Mouse (Mus musculus) hindbrain, embryonic 16.5 days (tissue): ENCODE measurements around the gene Coro1c. TPM values are rescaled to one million over a fixed set of nuclear protein-coding genes. Genes with fewer than 3 reads are reported as not detected.
A peak's percentile ranks its signal among the peaks of the same experiment; 100 is the strongest.

Source experiments
- ATAC-seq: fragments of 200-750 bp; cut with Nextera tagmentation; 2 replicates; pipeline ENCODE4 v1.8.0; 2017; ENCODE audit warnings: moderate TSS enrichment, moderate library complexity
- H3K27ac ChIP-seq: fragments of 300-500 bp; sonication (generic); 2 replicates; pipeline ENCODE4 v1.5.1; 2014; ENCODE audit warnings: low read depth, mild to moderate bottlenecking, control low read depth, low read length, moderate library complexity
- H3K27me3 ChIP-seq: fragments of 300-500 bp; sonication (generic); replicated peaks from 2 replicates; pipeline ENCODE4 v1.6.1; 2014; ENCODE audit warnings: low read length; ENCODE audit not compliant: control insufficient read depth, insufficient read depth
- H3K36me3 ChIP-seq: fragments of 300-500 bp; sonication (generic); 2 replicates; pipeline ENCODE4 v1.6.1; 2014; ENCODE audit warnings: mild to moderate bottlenecking, low read length, moderate library complexity, mixed read lengths; ENCODE audit not compliant: control insufficient read depth, insufficient read depth
- H3K4me1 ChIP-seq: fragments of 300-500 bp; sonication (generic); 2 replicates; pipeline ENCODE4 v1.6.1; 2014; ENCODE audit warnings: low read depth, low read length; ENCODE audit not compliant: control insufficient read depth, insufficient read depth
- H3K4me2 ChIP-seq: fragments of 300-500 bp; sonication (generic); 2 replicates; pipeline ENCODE4 v1.6.1; 2014; ENCODE audit warnings: mild to moderate bottlenecking, low read length, control low read depth, moderate library complexity
- H3K4me3 ChIP-seq: fragments of 300-500 bp; sonication (generic); 2 replicates; pipeline ENCODE4 v1.5.1; 2014; ENCODE audit warnings: mild to moderate bottlenecking, low read length, control low read depth, moderate library complexity
- H3K9ac ChIP-seq: fragments of 300-500 bp; sonication (generic); 2 replicates; pipeline ENCODE4 v1.6.1; 2014; ENCODE audit warnings: low read depth, mild to moderate bottlenecking, control low read depth, low read length, moderate library complexity
- H3K9me3 ChIP-seq: fragments of 300-500 bp; sonication (generic); 2 replicates; pipeline ENCODE4 v1.6.1; 2014; ENCODE audit warnings: mild to moderate bottlenecking, low read length, moderate library complexity; ENCODE audit not compliant: control insufficient read depth
- WGBS: fragments of 180-500 bp; shearing (Covaris S2); extraction: QIAGEN DNeasy Blood & Tissue Kit; methylation state at CpG from one replicate; pipeline ENCODE4 v1.1.7; 2014; 5-methylcytosine and 5-hydroxymethylcytosine counted together
- polyA plus RNA-seq: library from polyadenylated mRNA; unstranded; fragments of >200 nt; fragmentation: Nextera tagmentation; extraction: Ambion mirVana; gene quantifications from 2 replicates; pipeline ENCODE4 v1.2.1, GENCODE M21; 2015

Gene Coro1c
- polyA plus RNA-seq, 1 experiment from 2014 or later: 176 TPM

GRCm38 (mm10) chr5:113857631-113858030 lies 50.9 kb downstream of the Coro1c start:
- Histone ChIP-seq H3K36me3 (peaks cover 4% of the 10 kb centered on the region; the same call in 1 of the 2 replicates), H3K9ac (no peak overlapping the region; the same call in 1 of the 2 replicates), H3K4me2 (no peak overlapping the region), H3K27ac (no peak overlapping the region), H3K4me3 (no peak overlapping the region), H3K27me3 (no peaks in the 10 kb centered on the region), H3K4me1 (peaks cover 21% of the 10 kb centered on the region), H3K9me3 (no peaks in the 10 kb centered on the region)
- 58% methylated on average over 8 of the region's 8 CpGs for WGBS
- no peak for ATAC-seq

- ATAC-seq: no peak
- Histone ChIP-seq H3K9ac (no peak overlapping the region), H3K27ac (no peak overlapping the region), H3K4me3 (no peak overlapping the region), H3K4me2 (no peak overlapping the region), H3K9me3 (no peaks in the 10 kb centered on the region), H3K4me1 (peaks cover 21% of the 10 kb centered on the region), H3K27me3 (no peaks in the 10 kb centered on the region), H3K36me3 (peaks cover 6% of the 10 kb centered on the region)
- WGBS: 65% methylated on average over 7 of the region's 7 CpGs
Observed at GRCm38 (mm10) chr5:113856631-113857030, 51.9 kb downstream of the Coro1c start.

- peaks cover 9% of the 10 kb centered on the region for H3K36me3 ChIP-seq
- 19% methylated on average over 3 of the region's 3 CpGs for WGBS
- 0 out of 2 replicates have a peak overlapping the region, but pooled peaks have one; percentile 13 for H3K9ac ChIP-seq
- no peak overlapping the region for H3K4me3 ChIP-seq
- H3K4me2 ChIP-seq: no peak overlapping the region
- ATAC-seq: peak; percentile 52; the same call in 1 of the 2 replicates
- H3K9me3 ChIP-seq: no peaks in the 10 kb centered on the region
- peak overlapping the region; percentile 16; the same call in 1 of the 2 replicates for H3K27ac ChIP-seq
- no peaks in the 10 kb centered on the region for H3K27me3 ChIP-seq
- H3K4me1 ChIP-seq: peaks cover 21% of the 10 kb centered on the region
Observed at GRCm38 (mm10) chr5:113855696-113856095, 52.9 kb downstream of the Coro1c start.

GRCm38 (mm10) chr5:113855117-113855516 lies 53.4 kb downstream of the Coro1c start:
- Histone ChIP-seq H3K4me1 (peaks cover 21% of the 10 kb centered on the region), H3K27ac (0 out of 2 replicates have a peak overlapping the region, but pooled peaks have one; percentile 16), H3K9me3 (no peaks in the 10 kb centered on the region), H3K36me3 (peaks cover 13% of the 10 kb centered on the region), H3K4me3 (no peak overlapping the region), H3K4me2 (no peak overlapping the region), H3K27me3 (no peaks in the 10 kb centered on the region), H3K9ac (no peak overlapping the region; the same call in 1 of the 2 replicates)
- 84% methylated on average over 10 of the region's 10 CpGs for WGBS
- ATAC-seq: no peak

- no peak overlapping the region for H3K27ac ChIP-seq
- H3K27me3 ChIP-seq: no peaks in the 10 kb centered on the region
- no peak overlapping the region for H3K4me2 ChIP-seq
- H3K36me3 ChIP-seq: peaks cover 18% of the 10 kb centered on the region
- H3K4me1 ChIP-seq: peaks cover 20% of the 10 kb centered on the region
- H3K4me3 ChIP-seq: no peak overlapping the region
- no peak overlapping the region; the same call in 1 of the 2 replicates for H3K9ac ChIP-seq
- 44% methylated on average over 14 of the region's 14 CpGs for WGBS
- no peaks in the 10 kb centered on the region for H3K9me3 ChIP-seq
- 0 out of 2 replicates have a peak, but pooled peaks have one; percentile 34 for ATAC-seq
Observed at GRCm38 (mm10) chr5:113854494-113854893, 54.1 kb downstream of the Coro1c start.

GRCm38 (mm10) chr5:113853541-113853940 lies 55.0 kb downstream of the Coro1c start:
- ATAC-seq: no peak
- Histone ChIP-seq H3K36me3 (peaks cover 21% of the 10 kb centered on the region), H3K9ac (no peak overlapping the region), H3K9me3 (no peaks in the 10 kb centered on the region), H3K4me1 (peaks cover 18% of the 10 kb centered on the region), H3K27me3 (no peaks in the 10 kb centered on the region), H3K27ac (no peak overlapping the region; the same call in 1 of the 2 replicates), H3K4me2 (no peak overlapping the region), H3K4me3 (no peak overlapping the region)
- 83% methylated on average over 10 of the region's 10 CpGs for WGBS

- 91% methylated on average over 7 of the region's 7 CpGs for WGBS
- Histone ChIP-seq H3K27me3 (no peaks in the 10 kb centered on the region), H3K27ac (no peak overlapping the region), H3K9me3 (no peaks in the 10 kb centered on the region), H3K4me3 (no peak overlapping the region), H3K4me1 (peaks cover 18% of the 10 kb centered on the region), H3K4me2 (no peak overlapping the region), H3K36me3 (peaks cover 25% of the 10 kb centered on the region), H3K9ac (no peak overlapping the region)
- ATAC-seq: no peak
Observed at GRCm38 (mm10) chr5:113852463-113852862, 56.1 kb downstream of the Coro1c start.

- Histone ChIP-seq H3K27ac (no peak overlapping the region), H3K4me2 (no peak overlapping the region), H3K36me3 (peaks cover 36% of the 10 kb centered on the region), H3K4me1 (peaks cover 9% of the 10 kb centered on the region), H3K27me3 (no peaks in the 10 kb centered on the region), H3K4me3 (no peak overlapping the region), H3K9ac (no peak overlapping the region), H3K9me3 (no peaks in the 10 kb centered on the region)
- no peak for ATAC-seq
- WGBS: 73% methylated on average over 8 of the region's 8 CpGs
Observed at GRCm38 (mm10) chr5:113850680-113851230, 57.8 kb downstream of the Coro1c start.

- H3K9ac ChIP-seq: no peak overlapping the region
Observed at GRCm38 (mm10) chr5:113847636-113848035, 60.9 kb downstream of the Coro1c start.

More at GRCm38 (mm10) chr5:113847636-113848035, 60.9 kb downstream of the Coro1c start:
- Histone ChIP-seq H3K4me2 (no peak overlapping the region), H3K27me3 (no peaks in the 10 kb centered on the region), H3K4me3 (no peak overlapping the region), H3K27ac (no peak overlapping the region), H3K9me3 (no peaks in the 10 kb centered on the region), H3K36me3 (peaks cover 59% of the 10 kb centered on the region), H3K4me1 (no peaks in the 10 kb centered on the region)
- WGBS: 92% methylated on average over 9 of the region's 9 CpGs
- ATAC-seq: no peak
